Mouse (Mus musculus): ENCODE data around the gene Tlr8.
"Not testable (repeated sequence)": the region's sequence is repeated elsewhere in the genome, so short reads cannot be mapped to it uniquely, and the experiment has no call there.

The Tlr8 gene

DNA sequence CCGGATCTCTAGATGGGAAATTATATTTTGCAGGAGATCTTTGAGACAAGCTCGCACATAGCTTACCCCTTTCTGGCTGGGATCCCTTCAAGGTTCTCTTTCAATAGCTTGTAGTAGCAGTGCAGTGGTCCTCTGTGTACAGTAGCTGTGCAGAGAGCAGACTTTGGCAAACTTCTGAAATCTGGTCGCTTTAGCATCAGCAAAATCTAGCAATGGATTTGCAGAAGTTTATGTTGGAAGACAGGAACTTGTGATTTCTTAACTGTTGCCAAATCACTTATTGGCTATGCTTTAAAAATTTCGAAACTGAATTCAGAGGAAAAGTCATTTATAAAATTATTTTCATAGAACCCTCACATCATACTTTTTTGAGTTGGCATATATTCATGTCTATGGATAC, at the start of gene Tlr8:
TSS of gene Tlr8 (minus strand) at position 244 of the 400 bp plus-strand sequence.
- DNase-seq (ENCODE audit: low spot score), result no peak

DNA sequence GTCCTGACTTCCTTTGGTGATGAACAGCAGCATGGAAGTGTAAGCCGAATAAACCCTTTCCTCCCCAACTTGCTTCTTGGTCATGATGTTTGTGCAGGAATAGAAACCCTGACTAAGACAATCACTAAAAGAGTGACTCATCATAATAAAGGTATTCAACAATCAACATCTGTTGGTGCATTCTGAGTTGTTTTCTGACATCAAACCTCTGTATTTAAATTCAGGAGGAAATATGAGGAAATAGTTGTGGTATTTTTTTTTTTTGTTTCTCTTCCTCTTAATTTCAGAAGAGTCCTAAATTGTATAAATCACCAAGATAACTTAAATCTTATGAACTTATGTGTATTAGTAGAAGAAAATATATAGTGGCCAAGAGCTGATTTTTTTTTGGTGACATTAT, 37.9 kb upstream of the Tlr8 start:
- not testable (repeated sequence) for DNase-seq (ENCODE audit: low spot score)

DNA sequence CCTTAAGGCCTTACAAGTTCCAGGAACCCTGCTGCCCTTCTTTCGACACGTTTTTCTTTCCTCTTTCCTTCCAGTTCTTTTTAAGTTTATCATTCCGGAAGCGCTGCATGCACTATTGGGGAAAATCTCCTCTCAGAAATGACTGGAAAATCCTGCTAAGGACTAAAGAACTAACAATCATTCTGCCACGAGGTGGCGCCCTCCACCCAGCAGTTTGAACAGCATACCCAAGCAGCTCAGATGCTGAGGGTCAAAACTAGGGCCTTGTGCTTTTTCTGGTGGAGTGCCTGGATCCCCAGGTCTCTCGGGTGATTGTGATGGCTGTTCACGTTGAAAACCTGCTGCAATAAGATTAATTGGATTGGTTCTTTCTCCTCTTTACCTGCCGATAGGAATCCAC, 12.8 kb upstream of the Tlr8 start:
- peak; percentile 33 for DNase-seq (ENCODE audit: low spot score)

DNA sequence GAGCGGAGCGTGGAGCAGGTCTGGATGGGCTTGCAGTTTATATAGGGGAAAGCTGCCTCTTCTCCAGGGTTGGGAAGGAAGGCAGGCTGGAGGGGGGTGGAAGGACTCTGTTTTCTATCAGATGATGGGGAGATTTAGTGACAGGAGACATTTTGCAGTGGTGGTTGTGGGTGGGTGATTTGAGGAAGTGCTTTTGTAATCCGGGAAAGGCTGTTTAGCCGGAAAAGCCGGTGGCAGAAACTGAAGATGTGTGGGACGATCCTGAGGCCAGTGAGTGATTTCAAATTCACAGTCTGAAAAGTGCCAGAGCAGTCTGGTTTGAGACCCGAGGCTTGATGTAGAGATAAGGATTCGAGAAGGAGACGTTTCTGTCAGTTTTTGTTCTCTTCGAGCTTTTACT, 12.4 kb upstream of the Tlr8 start:
- DNase-seq (ENCODE audit: low spot score), result no peak

GRCm38 (mm10) chrX:167263530-167263929, 599 bp downstream of the Tlr8 start:
- no peak for DNase-seq (ENCODE audit: low spot score)

DNA sequence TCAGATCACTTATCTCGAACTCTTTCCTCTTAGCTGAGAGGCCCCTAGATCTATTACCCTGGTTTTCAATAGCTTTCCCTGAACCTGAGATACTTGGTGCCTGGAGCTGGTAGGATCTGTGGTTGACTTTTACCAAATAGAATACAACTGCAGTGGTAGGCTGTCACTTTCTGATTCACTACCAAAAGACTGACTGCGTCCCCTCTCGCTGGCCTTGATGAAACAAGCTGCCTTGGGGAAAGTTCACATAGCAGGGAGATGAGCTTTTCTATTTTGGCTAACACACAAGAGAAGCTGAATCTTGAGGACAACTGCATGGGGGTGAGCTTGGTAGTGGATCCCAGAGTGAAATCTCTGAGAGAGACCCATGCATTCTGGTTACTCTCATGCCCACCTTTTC, 22.4 kb downstream of the Tlr8 start:
- no peak for DNase-seq (ENCODE audit: low spot score)

GRCm38 (mm10) chrX:167239293-167239921, 24.7 kb downstream of the Tlr8 start:
- no peak for DNase-seq (ENCODE audit: low spot score)

DNA sequence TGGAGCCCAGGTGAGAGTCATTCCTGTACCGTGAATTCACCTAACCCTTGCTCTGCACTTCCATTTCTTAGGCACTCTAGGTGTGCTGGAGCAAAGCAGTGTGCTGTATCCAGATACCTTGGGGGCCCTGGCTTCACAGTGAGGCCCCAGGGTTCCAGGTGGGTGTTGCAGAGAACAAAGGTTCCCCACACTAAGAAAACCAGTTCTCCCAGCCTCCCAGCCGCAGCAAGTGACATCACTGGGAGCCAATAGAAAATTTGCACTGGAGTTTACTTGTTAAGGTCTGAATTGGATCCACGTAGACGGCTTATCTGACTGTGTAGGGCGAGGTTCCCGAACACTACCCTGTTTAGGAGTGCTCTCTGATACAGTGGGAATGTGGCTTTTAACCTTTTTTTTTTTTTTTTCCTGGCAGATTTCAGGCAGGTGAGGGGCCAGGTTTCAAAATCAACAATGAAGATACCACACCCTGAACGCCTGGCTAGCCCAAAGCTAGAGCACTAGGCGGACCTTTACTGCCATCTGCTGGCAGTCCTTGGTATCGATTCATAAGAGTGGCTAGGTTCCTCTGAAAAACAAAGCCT, 30.9 kb downstream of the Tlr8 start:
- peak; percentile 61 for DNase-seq (ENCODE audit: low spot score)

GRCm38 (mm10) chrX:167231150-167231549, 33.0 kb downstream of the Tlr8 start:
- no peak for DNase-seq (ENCODE audit: low spot score)

GRCm38 (mm10) chrX:167229819-167230218, 34.3 kb downstream of the Tlr8 start:
- DNase-seq (ENCODE audit: low spot score), result no peak

GRCm38 (mm10) chrX:167229206-167229605, 34.9 kb downstream of the Tlr8 start:
- no peak for DNase-seq (ENCODE audit: low spot score)

DNA sequence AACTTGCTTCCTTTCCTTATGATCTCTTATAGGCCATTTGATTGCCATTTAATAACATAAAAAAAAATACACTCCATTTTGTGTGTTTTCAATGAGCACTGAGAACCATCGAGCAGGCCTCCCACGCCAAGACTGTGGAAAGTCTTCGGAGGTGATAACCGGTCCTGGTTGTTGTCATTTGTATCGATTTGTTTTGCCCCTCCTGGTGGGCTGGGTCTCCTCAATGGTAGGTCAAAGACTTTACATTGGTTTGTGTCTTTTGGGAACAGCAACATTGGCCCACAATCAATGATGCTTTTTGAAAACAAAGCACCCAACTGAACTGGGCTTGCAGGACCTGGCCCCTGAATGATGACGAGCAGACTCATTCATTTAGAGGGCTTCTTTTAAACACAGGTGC, 36.4 kb downstream of the Tlr8 start:
- DNase-seq (ENCODE audit: low spot score), result no peak

DNA sequence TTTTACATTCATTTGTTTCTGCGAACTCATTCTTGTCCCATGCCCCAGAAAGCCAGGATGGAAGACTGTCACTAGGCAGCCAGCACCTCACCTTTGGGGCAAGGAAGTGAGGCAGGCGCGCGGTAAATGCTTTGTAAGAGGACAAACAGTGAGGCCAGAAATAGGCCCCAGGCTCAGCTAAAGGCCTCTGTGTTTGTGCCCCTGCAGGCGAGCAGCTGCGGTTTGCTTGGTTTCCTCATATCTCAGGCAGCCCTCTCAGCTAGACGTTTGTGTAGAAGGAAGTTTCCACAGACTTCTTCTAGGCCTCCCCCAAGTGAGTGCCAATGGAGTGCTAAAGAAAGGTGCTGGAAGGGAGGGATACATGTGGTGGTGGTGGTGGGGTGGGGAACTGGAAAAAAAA, 37.0 kb downstream of the Tlr8 start:
- DNase-seq (ENCODE audit: low spot score), result no peak

DNA sequence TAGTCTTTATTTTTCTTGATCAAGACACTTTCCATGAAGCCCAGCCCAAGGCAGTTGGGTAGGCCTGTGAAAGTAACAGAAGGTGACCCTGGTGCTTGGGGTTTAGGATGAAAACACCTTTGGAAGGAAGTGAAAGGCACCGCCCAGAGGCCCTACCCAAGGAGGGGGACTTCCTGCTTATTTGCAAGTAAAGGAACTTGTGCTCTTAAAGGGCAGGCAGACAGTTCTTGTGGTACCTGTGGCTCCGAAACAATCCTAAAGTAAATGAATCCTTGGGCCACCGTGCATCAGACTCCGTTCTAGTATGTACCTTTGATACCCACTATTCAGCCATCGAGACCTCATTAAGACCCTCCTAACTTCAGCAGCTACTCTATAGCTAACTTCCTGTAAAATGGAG, 37.6 kb downstream of the Tlr8 start:
- DNase-seq (ENCODE audit: low spot score), result no peak

DNA sequence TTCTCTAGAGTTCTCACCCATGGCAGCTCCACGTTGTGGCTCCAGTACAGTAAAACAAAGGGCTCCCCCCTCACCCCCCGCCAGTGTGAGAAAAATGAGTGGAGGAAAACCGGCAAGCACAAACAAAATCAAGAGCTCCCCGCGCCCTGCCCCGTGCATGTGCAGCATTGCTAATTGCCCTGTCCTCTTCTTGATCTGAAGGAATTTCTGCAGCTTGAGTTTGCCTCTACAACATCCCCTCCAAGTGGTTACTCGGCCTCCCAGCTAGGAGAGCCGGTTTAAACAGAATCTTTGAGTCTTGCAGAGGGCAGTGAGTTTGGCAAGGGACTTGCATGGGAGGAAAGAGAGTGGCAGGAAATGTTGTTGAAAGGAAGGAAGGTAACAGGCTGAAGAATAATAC, 51.4 kb downstream of the Tlr8 start:
- no peak for DNase-seq (ENCODE audit: low spot score)

DNA sequence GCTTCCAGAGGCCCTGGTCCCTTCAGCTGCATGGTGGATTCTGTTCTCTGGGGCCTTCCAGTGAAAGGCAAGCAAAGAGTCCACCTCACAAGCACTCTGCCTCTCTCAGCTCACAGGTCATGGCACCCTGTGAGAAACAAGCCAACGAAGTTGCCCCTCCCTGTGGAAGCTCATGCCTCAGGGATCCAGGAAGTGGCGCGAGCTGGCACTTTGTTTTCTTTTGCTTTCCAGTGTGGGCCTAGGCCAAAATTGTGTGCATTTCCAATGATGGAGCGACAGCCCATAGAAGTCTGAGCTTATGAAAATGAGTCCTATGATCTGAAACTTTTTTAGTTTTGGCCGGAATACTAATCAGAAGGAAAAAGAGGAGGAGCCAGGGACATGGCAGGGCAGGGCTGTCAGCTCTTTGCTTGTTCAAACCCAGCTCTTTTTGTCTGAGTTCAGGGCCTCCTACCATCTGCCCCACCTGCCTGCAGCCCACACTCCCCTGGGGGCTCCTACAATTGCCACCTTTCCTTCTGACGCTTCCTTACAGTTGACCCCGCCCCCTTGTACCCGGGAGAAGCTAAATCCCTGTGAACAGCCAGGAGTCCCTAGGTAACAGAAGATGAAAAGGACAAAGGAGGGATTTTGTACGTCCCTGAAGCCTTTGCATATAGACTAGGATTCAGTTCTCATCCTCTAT, 52.1 kb downstream of the Tlr8 start:
- DNase-seq (ENCODE audit: low spot score), result no peak

- no peak for DNase-seq (ENCODE audit: low spot score)
These were observed 53.8 kb downstream of the Tlr8 start for GRCm38 (mm10) chrX:167210319-167210728.

DNA sequence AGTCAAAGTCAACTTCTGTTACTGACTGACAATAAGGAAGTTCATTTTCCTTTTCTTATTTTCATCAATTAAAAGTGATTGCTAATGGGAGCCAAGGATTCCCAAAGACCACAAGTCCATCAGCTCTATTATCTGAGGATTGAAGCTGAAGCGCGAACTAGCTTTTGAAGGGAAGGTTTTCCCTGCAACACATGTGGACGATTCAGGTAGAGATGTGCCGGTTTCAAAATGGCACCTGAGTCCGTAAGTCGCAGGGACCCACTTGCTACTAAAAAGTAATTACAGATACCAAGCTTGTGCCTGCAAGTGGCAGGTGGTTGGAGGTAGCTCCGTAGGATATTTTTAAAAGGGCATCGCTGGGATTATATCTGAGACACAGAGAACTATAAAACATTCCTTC, 54.3 kb downstream of the Tlr8 start:
- DNase-seq (ENCODE audit: low spot score), result no peak

GRCm38 (mm10) chrX:167208978-167209754, 55.0 kb downstream of the Tlr8 start, which contains the start of gene Tmsb4x:
TSS of gene Tmsb4x (minus strand) at chrX:167209315.
- DNase-seq (ENCODE audit: low spot score), result no peak

- DNase-seq (ENCODE audit: low spot score), result no peak
These were observed 55.7 kb downstream of the Tlr8 start for GRCm38 (mm10) chrX:167208506-167208820.

DNA sequence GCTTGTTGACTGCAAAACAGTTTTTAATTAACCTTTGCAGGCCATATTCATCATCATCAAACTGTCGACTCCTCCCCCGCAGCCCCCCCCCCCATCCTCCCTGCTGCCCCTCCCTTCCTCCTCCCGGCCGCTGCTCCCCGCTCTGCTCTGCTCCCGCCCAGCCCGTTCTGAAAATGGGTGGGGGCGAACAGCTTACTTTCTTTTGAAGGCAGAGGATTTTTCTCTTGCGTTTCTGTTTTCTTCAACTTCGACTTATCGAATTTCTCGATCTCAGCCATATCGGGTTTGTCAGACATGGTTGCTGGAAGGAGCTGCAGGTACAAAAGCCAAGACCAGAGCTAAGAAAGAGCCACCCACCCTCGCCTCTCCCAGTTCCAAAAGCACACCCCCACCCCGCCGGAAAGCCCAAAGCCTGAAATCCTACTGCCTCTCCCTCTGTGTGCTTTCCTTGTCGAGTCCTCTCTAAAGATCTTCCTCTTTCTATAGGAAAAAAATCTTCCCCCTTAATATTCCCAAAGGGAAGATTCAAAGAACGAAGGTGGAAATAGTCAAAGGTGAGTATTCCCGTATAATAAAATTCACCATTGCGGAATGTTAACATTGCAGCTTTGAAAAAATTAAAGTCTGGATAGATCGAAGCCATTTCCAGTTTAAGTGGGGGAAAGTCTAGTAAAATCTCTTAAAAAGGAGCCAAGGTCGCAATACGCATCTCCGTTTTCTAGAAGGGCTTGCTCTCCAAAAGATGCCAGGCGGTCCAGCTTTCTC, 56.2 kb downstream of the Tlr8 start:
- no peak for DNase-seq (ENCODE audit: low spot score)
